Mouse (Mus musculus) liver, embryonic 13.5 days (tissue): Measurements from ENCODE around the gene Lysmd2. TPM values are rescaled to one million over a fixed set of nuclear protein-coding genes. Genes with fewer than 3 reads are reported as not detected.

Experiments used
- ATAC-seq: fragments of 200-750 bp; cut with Nextera tagmentation; 2 replicates; pipeline ENCODE4 v1.8.0; 2017; ENCODE audit warnings: low read depth, mild to moderate bottlenecking, moderate number of reproducible peaks, moderate library complexity
- DNase-seq: peaks from one replicate; pipeline ENCODE4 v3.0.0; 2022
- H3K27ac ChIP-seq: fragments of 300-500 bp; sonication (generic); 2 replicates; pipeline ENCODE4 v1.5.1; 2015; ENCODE audit warnings: moderate library complexity, mild to moderate bottlenecking, inconsistent platforms
- H3K27me3 ChIP-seq: fragments of 300-500 bp; sonication (generic); 2 replicates; pipeline ENCODE4 v1.6.1; 2015; ENCODE audit warnings: mild to moderate bottlenecking, inconsistent platforms
- H3K36me3 ChIP-seq: fragments of 300-500 bp; sonication (generic); 2 replicates; pipeline ENCODE4 v1.6.1; 2015; ENCODE audit warnings: mild to moderate bottlenecking, inconsistent platforms
- H3K4me1 ChIP-seq: fragments of 300-500 bp; sonication (generic); replicated peaks from 2 replicates; pipeline ENCODE4 v1.6.1; 2015; ENCODE audit warnings: inconsistent platforms
- H3K4me2 ChIP-seq: fragments of 300-500 bp; sonication (generic); 2 replicates; pipeline ENCODE4 v1.6.1; 2015; ENCODE audit warnings: inconsistent platforms, mild to moderate bottlenecking, moderate library complexity
- H3K4me3 ChIP-seq: fragments of 300-500 bp; sonication (generic); replicated peaks from 2 replicates; pipeline ENCODE4 v1.5.1; 2015; ENCODE audit warnings: mild to moderate bottlenecking, inconsistent platforms
- H3K9ac ChIP-seq: fragments of 300-500 bp; sonication (generic); 2 replicates; pipeline ENCODE4 v1.6.1; 2015; ENCODE audit warnings: mild to moderate bottlenecking, inconsistent platforms
- H3K9me3 ChIP-seq: fragments of 300-500 bp; sonication (generic); replicated peaks from 2 replicates; pipeline ENCODE4 v1.6.1; 2016; ENCODE audit warnings: inconsistent platforms
- WGBS: fragments of 180-500 bp; shearing (Covaris S2); methylation state at CpG from one replicate; pipeline ENCODE4 v1.1.7; 2015; ENCODE audit not compliant: insufficient replicate concordance; 5-methylcytosine and 5-hydroxymethylcytosine counted together
- polyA plus RNA-seq: library from polyadenylated mRNA; unstranded; fragments of >200 nt; fragmentation: Nextera tagmentation; extraction: Ambion mirVana; gene quantifications from 2 replicates; pipeline ENCODE4 v1.2.1, GENCODE M21; 2015

Gene Lysmd2
- polyA plus RNA-seq, 1 experiment from 2014 or later: 3.7 TPM

GRCm38 (mm10) chr9:75678341-75678740 is 52.8 kb downstream of the Lysmd2 start:
- no peak overlapping the region for H3K4me2 ChIP-seq
- no peaks in the 10 kb centered on the region for H3K36me3 ChIP-seq
- no peaks in the 10 kb centered on the region for H3K4me1 ChIP-seq
- H3K4me3 ChIP-seq: no peak overlapping the region
- WGBS: 68% methylated on average over 7 of the region's 7 CpGs
- peaks cover under 1% of the 10 kb centered on the region; the same call in 1 of the 2 replicates for H3K27me3 ChIP-seq
- DNase-seq (no peak), ATAC-seq (no peak)
- no peaks in the 10 kb centered on the region for H3K9me3 ChIP-seq
- H3K27ac ChIP-seq: no peak overlapping the region
- H3K9ac ChIP-seq: no peak overlapping the region

DNA sequence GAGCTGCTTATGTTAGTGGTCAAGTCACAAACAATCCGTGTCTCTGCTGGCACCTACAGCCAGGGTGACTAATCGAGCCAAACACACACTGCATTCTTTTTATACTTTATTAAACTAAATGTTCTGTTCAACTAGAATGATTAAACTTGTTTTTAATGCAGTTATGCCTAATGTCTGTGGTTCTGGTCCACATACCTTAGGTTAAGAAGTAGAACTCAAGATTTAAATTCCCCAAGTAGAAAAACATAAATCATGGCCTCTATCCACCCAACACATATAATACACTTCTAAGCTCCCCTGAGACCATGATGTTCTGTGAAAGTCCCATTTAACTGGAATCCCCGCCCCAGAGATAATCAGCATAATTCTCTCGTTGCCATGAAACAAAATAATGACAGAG is 54.1 kb downstream of the Lysmd2 start:
- no peak overlapping the region for H3K9ac ChIP-seq
- no peak overlapping the region for H3K27ac ChIP-seq
- H3K4me1 ChIP-seq: no peaks in the 10 kb centered on the region
- WGBS: 47% methylated on average over 4 of the region's 4 CpGs
- ATAC-seq: no peak
- H3K4me2 ChIP-seq: no peak overlapping the region
- no peaks in the 10 kb centered on the region for H3K9me3 ChIP-seq
- no peak overlapping the region for H3K4me3 ChIP-seq
- H3K27me3 ChIP-seq: peaks cover 12% of the 10 kb centered on the region; the same call in 1 of the 2 replicates
- H3K36me3 ChIP-seq: no peaks in the 10 kb centered on the region
- no peak for DNase-seq

DNA sequence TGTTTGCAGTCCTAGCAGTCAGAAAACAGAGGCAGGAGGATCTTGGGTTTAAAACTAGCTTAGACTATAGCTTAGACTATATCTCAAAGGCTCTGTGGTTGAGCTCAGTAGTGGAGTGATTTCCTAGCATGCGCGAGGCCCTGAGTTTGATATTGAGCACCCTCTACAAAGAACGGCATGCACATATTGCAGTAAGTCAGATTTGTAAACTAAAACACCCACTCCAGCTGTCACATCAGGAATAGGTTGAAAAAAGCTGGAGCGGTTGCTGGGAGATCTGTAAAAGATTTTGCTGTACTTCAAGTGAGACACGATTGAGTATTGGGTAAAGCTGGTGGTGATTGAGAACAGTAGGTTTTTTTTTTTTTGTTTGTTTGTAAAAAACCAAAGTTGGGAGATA is 55.1 kb downstream of the Lysmd2 start:
- WGBS: 74% methylated on average over 5 of the region's 5 CpGs
- H3K27me3 ChIP-seq: peaks cover 15% of the 10 kb centered on the region; the same call in 1 of the 2 replicates
- no peak overlapping the region for H3K4me3 ChIP-seq
- no peak overlapping the region for H3K9ac ChIP-seq
- ATAC-seq: no peak
- DNase-seq: no peak
- H3K36me3 ChIP-seq: no peaks in the 10 kb centered on the region
- H3K4me1 ChIP-seq: no peaks in the 10 kb centered on the region
- H3K9me3 ChIP-seq: no peaks in the 10 kb centered on the region
- H3K4me2 ChIP-seq: no peak overlapping the region
- H3K27ac ChIP-seq: no peak overlapping the region

DNA sequence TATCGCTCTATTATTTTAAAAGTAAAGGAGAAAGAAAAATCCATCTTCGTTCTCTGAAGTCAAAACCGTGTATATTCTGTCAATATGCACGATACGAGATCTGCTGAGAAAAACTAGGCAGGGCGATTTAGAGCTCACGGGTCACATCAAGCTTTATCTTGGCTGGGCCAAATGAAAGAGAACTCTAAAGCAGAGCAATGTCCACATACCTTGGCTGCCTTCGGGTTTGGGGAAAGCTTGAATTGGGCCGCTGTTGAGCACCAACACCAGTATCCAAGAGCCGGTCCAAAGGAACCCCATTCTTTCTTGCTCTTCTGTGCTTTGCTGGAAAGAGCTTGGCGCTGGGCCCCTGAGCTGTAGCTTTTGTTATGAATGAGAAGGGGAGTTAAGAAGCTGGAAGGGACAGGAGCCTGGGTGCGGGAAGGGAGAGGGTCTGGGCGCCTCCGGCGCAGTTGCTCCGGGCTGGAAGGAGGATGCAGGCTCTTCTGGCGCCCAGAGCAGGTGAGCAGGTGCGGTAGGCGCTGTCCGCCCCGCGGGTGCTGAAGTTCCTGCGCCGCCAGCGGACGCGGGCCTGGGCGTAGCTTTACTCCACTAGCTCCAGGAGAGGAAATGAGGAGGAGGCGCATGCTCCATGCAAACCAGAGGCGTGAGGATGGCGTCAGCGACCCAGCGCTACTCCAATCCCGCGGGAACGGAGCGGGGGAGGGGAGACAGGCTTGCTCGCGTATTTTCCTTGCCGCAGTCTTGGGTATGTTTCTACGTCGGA is 58.1 kb downstream of the Lysmd2 start, which contains the start of gene Scg3:
Gene Scg3 (minus strand): TSS at position 631 of the 766 bp plus-strand sequence.
- ATAC-seq (no peak; the same call in 1 of the 2 replicates), DNase-seq (peak; percentile 15)
- H3K9me3 ChIP-seq: no peaks in the 10 kb centered on the region
- no peaks in the 10 kb centered on the region for H3K36me3 ChIP-seq
- H3K4me2 ChIP-seq: no peak within 1 kb of the TSS
- H3K27me3 ChIP-seq: peaks cover 15% of the 10 kb centered on the region; the same call in 1 of the 2 replicates
- no peak within 1 kb of the TSS for H3K27ac ChIP-seq
- H3K9ac ChIP-seq: no peak within 1 kb of the TSS
- H3K4me1 ChIP-seq: no peaks in the 10 kb centered on the region
- WGBS: 11% methylated on average over 42 of the region's 42 CpGs
- H3K4me3 ChIP-seq: no peak within 1 kb of the TSS

GRCm38 (mm10) chr9:75684292-75684691 is 58.8 kb downstream of the Lysmd2 start:
- Histone ChIP-seq H3K4me3 (no peak overlapping the region), H3K4me1 (no peaks in the 10 kb centered on the region), H3K36me3 (no peaks in the 10 kb centered on the region), H3K9ac (no peak overlapping the region), H3K27ac (no peak overlapping the region), H3K9me3 (0 out of 2 replicates have a peak, but pooled peaks cover 3% of the 10 kb centered on the region), H3K27me3 (peaks cover 15% of the 10 kb centered on the region; the same call in 1 of the 2 replicates), H3K4me2 (no peak overlapping the region)
- no peak for ATAC-seq
- no peak for DNase-seq
- 50% methylated on average over 4 of the region's 4 CpGs for whole genome bisulfite sequencing

DNA sequence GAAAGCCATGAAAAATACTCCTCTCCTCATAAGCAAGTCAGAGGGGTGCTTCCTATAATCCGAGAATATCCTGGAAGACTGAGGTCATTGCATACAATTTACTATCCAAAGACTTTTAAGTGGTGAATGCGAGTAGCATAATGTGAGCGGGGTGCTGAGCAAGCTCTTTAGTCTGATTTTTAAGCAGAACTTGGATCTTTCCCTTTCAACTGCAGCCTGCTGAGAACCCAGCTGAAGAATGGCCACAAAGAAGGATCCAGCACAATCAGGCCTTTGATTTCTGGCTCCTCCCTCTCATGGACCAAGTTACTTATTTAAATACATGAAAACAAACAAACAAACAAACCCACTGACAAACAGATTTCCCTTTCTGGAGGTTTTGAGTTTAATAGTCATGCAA is 59.2 kb downstream of the Lysmd2 start:
- H3K4me2 ChIP-seq: no peak overlapping the region
- no peak for DNase-seq
- no peak overlapping the region for H3K9ac ChIP-seq
- no peaks in the 10 kb centered on the region for H3K4me1 ChIP-seq
- 57% methylated on average over 3 of the region's 3 CpGs for WGBS
- H3K27me3 ChIP-seq: peaks cover 15% of the 10 kb centered on the region; the same call in 1 of the 2 replicates
- H3K4me3 ChIP-seq: no peak overlapping the region
- H3K27ac ChIP-seq: no peak overlapping the region
- H3K36me3 ChIP-seq: no peaks in the 10 kb centered on the region
- no peak for ATAC-seq
- H3K9me3 ChIP-seq: 0 out of 2 replicates have a peak, but pooled peaks cover 3% of the 10 kb centered on the region

Other genes with a start within 250 kb of the Lysmd2 start
- gene Mapk6, start 215.7 kb upstream of the Lysmd2 start, polyA plus RNA-seq: 23.4 and 27.4 TPM in 2 replicates
- gene Leo1, start 184.2 kb upstream of the Lysmd2 start, polyA plus RNA-seq: 18.9 and 23.1 TPM in 2 replicates
- gene Tmod3, start 66.1 kb upstream of the Lysmd2 start, polyA plus RNA-seq: 28.9 and 38.5 TPM in 2 replicates
- 0.59 and 0.62 TPM in 2 replicates for gene Tmod2, start 14.4 kb upstream of the Lysmd2 start, polyA plus RNA-seq
- 0.12 and 0.17 TPM in 2 replicates for gene Scg3, start 58.3 kb downstream of the Lysmd2 start, polyA plus RNA-seq
- 1.9 and 2.5 TPM in 2 replicates for gene Bmp5, start 149.6 kb downstream of the Lysmd2 start, polyA plus RNA-seq